Mouse (Mus musculus) erythroblast, embryonic 14.5 days (primary cell): ENCODE measurements at regions not wholly inside any gene's neighbourhood (a gene's known extent, or its start where the extent isn't known, plus 50 kb on each side); places are given as distances from the start of the nearest gene placed in this dataset.

Experiments
- GATA1 ChIP-seq: IDR thresholded peaks from 2 replicates; pipeline ENCODE4 v1.6.1; 2012; ENCODE audit warnings: low read length, inconsistent platforms, mixed read lengths
- TAL1 ChIP-seq: IDR thresholded peaks from 3 replicates; pipeline ENCODE4 v1.6.1; 2012; ENCODE audit warnings: low read length, inconsistent platforms, mixed read lengths

GRCm38 (mm10) chr7:72948026-72948425, 427.3 kb upstream of the Rgma start:
- TF ChIP-seq GATA1 (no peak), TAL1 (no peak)
